Mouse (Mus musculus) spleen, adult 2 months (tissue): ENCODE results near the gene Pcdh15.

Experiments used
- CTCF ChIP-seq: fragments of 200-500 bp; IDR thresholded peaks from 2 replicates; pipeline ENCODE4 v1.5.1; 2011; ENCODE audit warnings: mild to moderate bottlenecking, inconsistent platforms; ENCODE audit not compliant: insufficient read depth, insufficient read length, insufficient replicate concordance; ENCODE audit errors: extremely low read depth
- POLR2A ChIP-seq: fragments of 200-500 bp; IDR thresholded peaks from 2 replicates; pipeline ENCODE4 v1.6.1; 2011; ENCODE audit warnings: low read depth, low read length, inconsistent platforms

DNA sequence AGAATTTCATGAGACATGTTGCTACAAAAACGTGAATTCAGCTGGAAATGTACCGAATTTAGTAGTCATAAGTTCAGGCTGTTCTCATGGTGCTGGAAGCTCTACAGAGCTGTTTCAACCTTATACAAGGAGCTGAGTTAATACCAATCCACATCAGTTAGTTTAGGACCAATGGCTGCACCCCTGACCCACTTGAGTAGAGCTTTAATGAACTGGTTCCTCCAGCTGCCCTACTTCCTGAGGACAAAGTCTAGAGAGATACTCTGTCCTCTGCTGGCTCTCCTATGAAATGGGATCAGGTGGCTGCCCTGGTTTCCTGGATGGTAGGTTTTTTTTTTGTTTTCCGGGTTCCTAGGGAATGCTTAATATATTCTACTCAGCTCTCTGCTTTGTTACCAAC lies 1030.0 kb downstream of the Pcdh15 start:
- TF ChIP-seq CTCF, result no peak
- no peak for TF ChIP-seq POLR2A
